Mouse (Mus musculus) forebrain, embryonic 14.5 days (tissue): ENCODE data around the gene Cyp46a1. TPM values are rescaled to one million over a fixed set of nuclear protein-coding genes. Genes with fewer than 3 reads are reported as not detected.

Experiments used
- ATAC-seq: fragments of 200-750 bp; cut with Nextera tagmentation; 2 replicates; pipeline ENCODE4 v1.8.0; 2017; ENCODE audit warnings: mild to moderate bottlenecking, moderate library complexity
- DNase-seq: peaks from one replicate; pipeline ENCODE4 v3.0.0-alpha.2; 2015; ENCODE audit warnings: low spot score
- H3K27ac ChIP-seq: fragments of 300-500 bp; sonication (generic); 2 replicates; pipeline ENCODE4 v1.5.1; 2014; ENCODE audit warnings: low read depth, mild to moderate bottlenecking, control low read depth, low read length, moderate library complexity
- H3K27me3 ChIP-seq: fragments of 300-500 bp; sonication (generic); replicated peaks from 2 replicates; pipeline ENCODE4 v1.6.1; 2014; ENCODE audit warnings: low read length, control low read depth, mixed read lengths; ENCODE audit not compliant: control insufficient read depth, insufficient read depth
- H3K36me3 ChIP-seq: fragments of 300-500 bp; sonication (generic); 2 replicates; pipeline ENCODE4 v1.6.1; 2014; ENCODE audit warnings: low read length, control low read depth; ENCODE audit not compliant: control insufficient read depth, insufficient read depth
- H3K4me1 ChIP-seq: fragments of 300-500 bp; sonication (generic); 2 replicates; pipeline ENCODE4 v1.6.1; 2014; ENCODE audit warnings: antibody characterized with exemption, low read length, control low read depth; ENCODE audit not compliant: control insufficient read depth, insufficient read depth
- H3K4me2 ChIP-seq: fragments of 300-500 bp; sonication (generic); 2 replicates; pipeline ENCODE4 v1.6.1; 2014; ENCODE audit warnings: mild to moderate bottlenecking, control low read depth, low read length
- H3K4me3 ChIP-seq: fragments of 300-500 bp; sonication (generic); 2 replicates; pipeline ENCODE4 v1.5.1; 2014; ENCODE audit warnings: low read depth, low read length, control low read depth
- H3K9ac ChIP-seq: fragments of 300-500 bp; sonication (generic); 2 replicates; pipeline ENCODE4 v1.6.1; 2014; ENCODE audit warnings: mild to moderate bottlenecking, low read length, control low read depth, moderate library complexity
- H3K9me3 ChIP-seq: fragments of 300-500 bp; sonication (generic); replicated peaks from 2 replicates; pipeline ENCODE4 v1.6.1; 2016; ENCODE audit warnings: low read length, control low read depth, mixed read lengths; ENCODE audit not compliant: control insufficient read depth
- WGBS: fragments of 180-500 bp; shearing (Covaris S2); extraction: QIAGEN DNeasy Blood & Tissue Kit; methylation state at CpG from one replicate; pipeline ENCODE4 v1.1.7; 2014; 5-methylcytosine and 5-hydroxymethylcytosine counted together
- polyA plus RNA-seq: library from polyadenylated mRNA; unstranded; fragments of >200 nt; fragmentation: Nextera tagmentation; extraction: Ambion mirVana; gene quantifications from 2 replicates; pipeline ENCODE4 v1.2.1, GENCODE M21; 2014

The Cyp46a1 gene
- polyA plus RNA-seq, 1 experiment from 2014 or later, result 10.9 TPM

DNA sequence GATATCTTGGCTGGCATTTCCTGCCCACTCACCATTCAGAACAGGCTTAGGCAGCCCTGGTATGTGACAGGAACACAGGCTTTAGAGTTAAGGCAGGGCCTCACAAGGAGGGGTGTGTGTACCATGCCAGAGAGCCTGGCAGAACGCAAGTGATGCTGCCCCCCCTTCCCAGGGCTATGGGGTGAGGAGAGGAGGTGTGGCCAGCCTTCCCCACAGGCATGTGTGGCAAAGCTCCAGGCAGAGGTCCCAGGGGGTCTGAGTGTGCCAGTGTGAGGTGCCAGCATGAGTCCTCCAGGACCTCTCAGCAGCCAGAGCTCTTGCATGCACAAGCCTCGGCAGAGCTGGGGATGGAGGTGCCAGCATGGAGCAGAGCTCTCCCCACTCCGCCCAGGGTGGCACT lies 39.6 kb upstream of the Cyp46a1 start:
- Histone ChIP-seq H3K9ac (no peak overlapping the region), H3K36me3 (no peaks in the 10 kb centered on the region), H3K4me1 (peaks cover 4% of the 10 kb centered on the region; the same call in 1 of the 2 replicates), H3K9me3 (no peaks in the 10 kb centered on the region), H3K4me3 (no peak overlapping the region), H3K27ac (no peak overlapping the region), H3K4me2 (no peak overlapping the region), H3K27me3 (no peaks in the 10 kb centered on the region)
- no peak for DNase-seq
- 63% methylated on average over 3 of the region's 3 CpGs for WGBS
- ATAC-seq, result no peak

DNA sequence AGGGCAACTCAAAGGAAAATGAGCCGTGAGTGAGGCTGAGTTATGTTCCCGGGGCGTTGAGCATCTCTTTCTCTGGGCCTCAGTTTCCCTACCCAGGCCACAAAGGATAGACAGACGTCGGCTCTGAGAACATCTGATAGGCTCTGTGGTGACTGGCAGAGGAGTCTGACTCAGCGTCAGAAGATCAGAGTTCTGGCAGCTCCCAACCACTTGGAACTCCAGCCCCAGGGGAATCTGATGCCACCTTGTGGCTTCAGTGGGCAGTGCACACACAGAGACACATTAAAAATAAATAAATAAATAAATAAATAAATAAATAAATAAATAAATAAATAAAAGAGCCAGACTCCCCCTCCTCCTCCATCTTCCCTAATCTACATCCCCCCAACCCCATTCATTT lies 37.1 kb upstream of the Cyp46a1 start:
- Histone ChIP-seq H3K4me3 (no peak overlapping the region), H3K36me3 (no peaks in the 10 kb centered on the region), H3K4me2 (no peak overlapping the region), H3K9me3 (no peaks in the 10 kb centered on the region), H3K27me3 (no peaks in the 10 kb centered on the region), H3K4me1 (peaks cover 4% of the 10 kb centered on the region; the same call in 1 of the 2 replicates), H3K27ac (no peak overlapping the region), H3K9ac (no peak overlapping the region)
- DNase-seq (no peak), ATAC-seq (no peak)
- 86% methylated on average over 6 of the region's 6 CpGs for WGBS

DNA sequence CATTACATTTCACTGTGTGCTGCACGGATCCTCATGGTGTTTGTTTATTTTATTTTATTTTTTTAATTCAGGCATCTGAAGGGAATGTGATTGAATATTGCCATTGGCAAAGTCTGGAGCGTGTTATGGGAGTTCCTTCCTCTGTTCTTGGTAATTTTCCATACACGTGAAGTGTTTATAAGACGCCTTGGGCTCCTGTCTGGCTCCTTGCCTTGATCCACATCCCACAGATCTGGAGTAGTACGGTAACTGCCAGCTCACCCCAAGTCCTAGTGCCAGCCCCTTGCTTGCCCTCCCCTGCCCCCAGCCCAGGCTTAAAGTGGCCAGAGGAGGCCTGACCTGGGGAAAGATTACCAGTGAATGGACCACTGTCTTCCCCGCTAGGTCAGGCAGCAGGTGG lies 33.2 kb upstream of the Cyp46a1 start:
- no peak for ATAC-seq
- no peak for DNase-seq
- WGBS, result 81% methylated on average over 6 of the region's 6 CpGs
- Histone ChIP-seq H3K27ac (no peak overlapping the region), H3K4me2 (no peak overlapping the region), H3K9me3 (no peaks in the 10 kb centered on the region), H3K4me1 (peaks cover 5% of the 10 kb centered on the region; the same call in 1 of the 2 replicates), H3K27me3 (no peaks in the 10 kb centered on the region), H3K4me3 (no peak overlapping the region), H3K36me3 (no peaks in the 10 kb centered on the region), H3K9ac (no peak overlapping the region)

GRCm38 (mm10) chr12:108303778-108304365 lies 30.3 kb upstream of the Cyp46a1 start:
- no peaks in the 10 kb centered on the region for H3K36me3 ChIP-seq
- peaks cover 7% of the 10 kb centered on the region; the same call in 1 of the 2 replicates for H3K4me1 ChIP-seq
- H3K27me3 ChIP-seq, result no peaks in the 10 kb centered on the region
- H3K9ac ChIP-seq, result no peak overlapping the region
- H3K9me3 ChIP-seq, result no peaks in the 10 kb centered on the region
- WGBS, result 44% methylated on average over 6 of the region's 6 CpGs
- H3K4me2 ChIP-seq, result no peak overlapping the region
- ATAC-seq (no peak), DNase-seq (no peak)
- no peak overlapping the region for H3K4me3 ChIP-seq
- no peak overlapping the region for H3K27ac ChIP-seq

GRCm38 (mm10) chr12:108305172-108305571 lies 29.0 kb upstream of the Cyp46a1 start:
- H3K27ac ChIP-seq, result no peak overlapping the region
- no peaks in the 10 kb centered on the region for H3K9me3 ChIP-seq
- DNase-seq (no peak), ATAC-seq (no peak)
- 86% methylated on average over 8 of the region's 8 CpGs for WGBS
- no peak overlapping the region for H3K9ac ChIP-seq
- no peak overlapping the region for H3K4me3 ChIP-seq
- no peaks in the 10 kb centered on the region for H3K27me3 ChIP-seq
- no peaks in the 10 kb centered on the region for H3K36me3 ChIP-seq
- peaks cover 7% of the 10 kb centered on the region; the same call in 1 of the 2 replicates for H3K4me1 ChIP-seq
- no peak overlapping the region for H3K4me2 ChIP-seq

GRCm38 (mm10) chr12:108305812-108306794 lies 28.1 kb upstream of the Cyp46a1 start, which contains the start of gene Hhipl1:
Hhipl1 (plus strand) TSS chr12:108306270.
- Histone ChIP-seq H3K4me2 (peak within 1 kb of the TSS; percentile 98), H3K27ac (no peak within 1 kb of the TSS), H3K36me3 (no peaks in the 10 kb centered on the region), H3K27me3 (no peaks in the 10 kb centered on the region), H3K9ac (peak within 1 kb of the TSS; percentile 79), H3K4me1 (peaks cover 7% of the 10 kb centered on the region; the same call in 1 of the 2 replicates), H3K9me3 (no peaks in the 10 kb centered on the region), H3K4me3 (peak within 1 kb of the TSS; percentile 54)
- 5% methylated on average over 65 of the region's 67 CpGs for WGBS
- peak; percentile 59 for DNase-seq
- ATAC-seq, result peak; percentile 66

GRCm38 (mm10) chr12:108307553-108307952 lies 26.6 kb upstream of the Cyp46a1 start:
- H3K36me3 ChIP-seq, result no peaks in the 10 kb centered on the region
- H3K27me3 ChIP-seq, result no peaks in the 10 kb centered on the region
- 32% methylated on average over 14 of the region's 14 CpGs for WGBS
- peaks cover 7% of the 10 kb centered on the region; the same call in 1 of the 2 replicates for H3K4me1 ChIP-seq
- no peak overlapping the region; the same call in 1 of the 2 replicates for H3K4me2 ChIP-seq
- no peak overlapping the region for H3K9ac ChIP-seq
- peak; percentile 50 for DNase-seq
- ATAC-seq, result no peak
- no peak overlapping the region for H3K27ac ChIP-seq
- no peak overlapping the region for H3K4me3 ChIP-seq
- no peaks in the 10 kb centered on the region for H3K9me3 ChIP-seq

DNA sequence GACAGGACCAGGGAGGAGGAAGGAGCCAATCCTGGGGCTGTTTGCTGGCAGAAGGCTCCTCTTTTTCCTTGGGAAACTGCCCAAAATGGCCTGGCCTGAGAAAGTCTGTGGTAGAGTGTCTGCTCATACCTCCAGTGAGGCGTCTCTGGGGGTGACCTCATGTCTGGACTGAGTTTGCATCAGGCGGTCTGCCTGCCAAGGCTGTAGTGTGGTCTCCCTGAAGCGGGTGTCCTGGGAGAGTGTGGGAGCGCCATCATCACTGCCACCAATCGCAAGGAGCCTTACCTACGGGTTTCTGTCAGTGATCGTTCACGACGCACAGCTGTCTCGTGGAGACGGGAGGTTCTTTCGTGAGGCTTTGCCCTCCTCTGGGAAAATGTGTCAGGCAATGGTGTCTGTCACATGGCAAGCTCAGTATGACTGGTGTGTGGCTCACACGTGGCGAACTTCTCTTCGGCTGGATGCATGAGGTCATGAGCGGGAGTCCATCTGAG lies 25.8 kb upstream of the Cyp46a1 start:
- Histone ChIP-seq H3K4me3 (no peak overlapping the region), H3K27ac (no peak overlapping the region), H3K4me1 (peaks cover 7% of the 10 kb centered on the region; the same call in 1 of the 2 replicates), H3K27me3 (no peaks in the 10 kb centered on the region), H3K36me3 (no peaks in the 10 kb centered on the region), H3K9me3 (no peaks in the 10 kb centered on the region), H3K4me2 (no peak overlapping the region), H3K9ac (no peak overlapping the region)
- ATAC-seq (no peak), DNase-seq (no peak)
- 87% methylated on average over 16 of the region's 16 CpGs for WGBS
